8 mouse cellular contexts compared by ENCODE assay signal in genomic region chr10:91083393-91083927, GRCm38 (mm10). TPM values are rescaled to one million over a fixed set of nuclear protein-coding genes. Genes with fewer than 3 reads are reported as not detected.
DNase-seq lines count a peak whose midpoint lies in the region; ATAC-seq and TF ChIP-seq lines count a peak whose summit lies in the region.

No protein-coding gene starts in this region.

- 38% methylated on average over 12 of the region's 12 CpGs for WGBS in heart, postnatal 0 days
- 58% methylated on average over 12 of the region's 12 CpGs for WGBS in hindbrain, embryonic 11.5 days
- 59% methylated on average over 12 of the region's 12 CpGs for WGBS in midbrain, embryonic 10.5 days

- TF ChIP-seq CTCF in heart, postnatal 0 days (IDR thresholded peaks at IDR 0.05; ENCODE audit: low read depth): no peak

- no peaks in the 10 kb centered on the region for H3K9me3 ChIP-seq in heart, postnatal 0 days (replicated peaks; ENCODE audit: control insufficient read depth, low read length)
- no peaks in the 10 kb centered on the region for H3K9me3 ChIP-seq in hindbrain, embryonic 11.5 days (ENCODE audit: control insufficient read depth, low read length)
- H3K9me3 ChIP-seq in midbrain, embryonic 10.5 days (replicated peaks): no peaks in the 10 kb centered on the region

- peak overlapping the region; percentile 88 for H3K4me3 ChIP-seq in heart, postnatal 0 days (ENCODE audit: low read depth, low read length)
- peak overlapping the region; percentile 87 for H3K4me3 ChIP-seq in hindbrain, embryonic 11.5 days (ENCODE audit: low read depth, low read length)
- H3K4me3 ChIP-seq in midbrain, embryonic 10.5 days: peak overlapping the region; percentile 88

- H3K27ac ChIP-seq in heart, postnatal 0 days (ENCODE audit: low read depth): peak overlapping the region; percentile 84
- no peak overlapping the region for H3K27ac ChIP-seq in hindbrain, embryonic 11.5 days (ENCODE audit: low read depth, low read length)
- peak overlapping the region; percentile 93 for H3K27ac ChIP-seq in midbrain, embryonic 10.5 days (replicated peaks)

- no peaks in the 10 kb centered on the region for H3K27me3 ChIP-seq in heart, postnatal 0 days (ENCODE audit: control insufficient read depth, insufficient read depth, low read length)
- H3K27me3 ChIP-seq in hindbrain, embryonic 11.5 days (ENCODE audit: control insufficient read depth, insufficient read depth, low read length): no peaks in the 10 kb centered on the region
- H3K27me3 ChIP-seq in midbrain, embryonic 10.5 days (ENCODE audit: low read depth, poor library complexity, severe bottlenecking): no peaks in the 10 kb centered on the region

- 0 out of 2 replicates have a peak, but pooled peaks cover 8% of the 10 kb centered on the region for H3K36me3 ChIP-seq in heart, postnatal 0 days (replicated peaks; ENCODE audit: control insufficient read depth, insufficient read depth, low read length)
- H3K36me3 ChIP-seq in hindbrain, embryonic 11.5 days (ENCODE audit: control insufficient read depth, insufficient read depth, low read length): no peaks in the 10 kb centered on the region
- peaks cover 9% of the 10 kb centered on the region for H3K36me3 ChIP-seq in midbrain, embryonic 10.5 days

- no peak for ATAC-seq in heart, postnatal 0 days (ENCODE audit: insufficient read depth, low read depth)
- ATAC-seq in activated CD4-positive, CD25-positive, alpha-beta regulatory T cell, adult 4 months: peak; percentile 6
- no peak; the same call in none of the 2 replicates for ATAC-seq in hindbrain, embryonic 11.5 days (ENCODE audit: low FRiP score)

- peaks cover 7% of the 10 kb centered on the region; the same call in 1 of the 2 replicates for H3K4me1 ChIP-seq in heart, postnatal 0 days (ENCODE audit: control insufficient read depth, insufficient read depth)
- H3K4me1 ChIP-seq in hindbrain, embryonic 11.5 days (replicated peaks; ENCODE audit: control insufficient read depth, insufficient read depth, low read length): no peaks in the 10 kb centered on the region; the same call in 1 of the 2 replicates
- peaks cover 19% of the 10 kb centered on the region for H3K4me1 ChIP-seq in midbrain, embryonic 10.5 days

- H3K9ac ChIP-seq in heart, postnatal 0 days (replicated peaks; ENCODE audit: low read depth, low read length): peak overlapping the region; percentile 86
- peak overlapping the region; percentile 61 for H3K9ac ChIP-seq in hindbrain, embryonic 11.5 days (ENCODE audit: low read depth, low read length)

- H3K4me2 ChIP-seq in heart, postnatal 0 days (ENCODE audit: low read depth, low read length): peak overlapping the region; percentile 98
- peak overlapping the region; percentile 52 for H3K4me2 ChIP-seq in hindbrain, embryonic 11.5 days (replicated peaks; ENCODE audit: low read depth, low read length)

- DNase-seq in heart, postnatal 0 days (ENCODE audit: low spot score): no peak
- DNase-seq in heart, adult 11 months: no peak
- no peak for DNase-seq in hindbrain, embryonic 11.5 days (ENCODE audit: low spot score)
- no peak for DNase-seq in midbrain, embryonic 10.5 days (ENCODE audit: low spot score)
- DNase-seq in urinary bladder, adult 2 months (ENCODE audit: low spot score): no peak
- DNase-seq in layer of hippocampus, postnatal 36 days: no peak
- DNase-seq in urinary bladder, postnatal 10 days (ENCODE audit: low spot score): no peak

- no peak for TF ChIP-seq EP300 in heart, postnatal 0 days (IDR thresholded peaks at IDR 0.05; ENCODE audit: low read depth)

RNA-seq across cellular contexts. Expression of gene Ikbip, which starts 0.7 kb away (rescaled TPM):
- total RNA-seq in heart, postnatal 0 days (2014; rRNA removed; ENCODE audit: low replicate concordance): 21.1 and 28.6 TPM in 2 replicates
- polyA plus RNA-seq in heart, postnatal 0 days (2015; fragmentation: Nextera tagmentation; extraction: Ambion mirVana): 31.0 and 31.9 TPM in 2 replicates
- polyA plus RNA-seq in activated CD4-positive, CD25-positive, alpha-beta regulatory T cell, adult 4 months (2017; shearing (Covaris generic)): 1 to 10 TPM; 4.3 to 4.8 TPM
- 24.7 and 25.7 TPM in 2 replicates for polyA plus RNA-seq in hindbrain, embryonic 11.5 days (2014; fragmentation: Nextera tagmentation; extraction: Ambion mirVana)
- polyA plus RNA-seq in midbrain, embryonic 10.5 days (2016; fragmentation: Nextera tagmentation; extraction: Ambion mirVana): 20.9 and 23.0 TPM in 2 replicates
- 42.1 and 42.5 TPM in 2 replicates for polyA plus RNA-seq in urinary bladder, adult 2 months (2012; rRNA removed)
- total RNA-seq in layer of hippocampus, postnatal 36 days (2021): 10 to 100 TPM; 16.7 to 17.9 TPM

RNA-seq across cellular contexts. Expression of gene Apaf1, which starts 0.9 kb away (rescaled TPM):
- total RNA-seq in heart, postnatal 0 days (2014; rRNA removed; ENCODE audit: low replicate concordance): 21.8 and 31.7 TPM in 2 replicates
- polyA plus RNA-seq in heart, postnatal 0 days (2015; fragmentation: Nextera tagmentation; extraction: Ambion mirVana): 5.1 and 6.2 TPM in 2 replicates
- polyA plus RNA-seq in activated CD4-positive, CD25-positive, alpha-beta regulatory T cell, adult 4 months (2017; shearing (Covaris generic)): 10 to 100 TPM; 12.1 to 18.2 TPM
- polyA plus RNA-seq in hindbrain, embryonic 11.5 days (2014; fragmentation: Nextera tagmentation; extraction: Ambion mirVana): 27.4 and 29.4 TPM in 2 replicates
- 18.1 and 21.5 TPM in 2 replicates for polyA plus RNA-seq in midbrain, embryonic 10.5 days (2016; fragmentation: Nextera tagmentation; extraction: Ambion mirVana)
- 9.2 and 10.3 TPM in 2 replicates for polyA plus RNA-seq in urinary bladder, adult 2 months (2012; rRNA removed)
- 10 to 100 TPM; 14.0 to 15.6 TPM for total RNA-seq in layer of hippocampus, postnatal 36 days (2021)

RNA-seq across cellular contexts. Expression of gene Slc25a3, which starts 40.4 kb away (rescaled TPM):
- 1,527 and 1,847 TPM in 2 replicates for total RNA-seq in heart, postnatal 0 days (2014; rRNA removed; ENCODE audit: low replicate concordance)
- 2,043 and 2,050 TPM in 2 replicates for polyA plus RNA-seq in heart, postnatal 0 days (2015; fragmentation: Nextera tagmentation; extraction: Ambion mirVana)
- 100 to 1,000 TPM; 268 TPM for polyA plus RNA-seq in activated CD4-positive, CD25-positive, alpha-beta regulatory T cell, adult 4 months (2017; shearing (Covaris generic))
- polyA plus RNA-seq in hindbrain, embryonic 11.5 days (2014; fragmentation: Nextera tagmentation; extraction: Ambion mirVana): 426 and 455 TPM in 2 replicates
- 384 and 388 TPM in 2 replicates for polyA plus RNA-seq in midbrain, embryonic 10.5 days (2016; fragmentation: Nextera tagmentation; extraction: Ambion mirVana)
- polyA plus RNA-seq in urinary bladder, adult 2 months (2012; rRNA removed): 529 and 576 TPM in 2 replicates
- total RNA-seq in layer of hippocampus, postnatal 36 days (2021): 100 to 1,000 TPM; 499 to 538 TPM
